Mouse (Mus musculus): ENCODE results near the gene Sys1. TPM values are rescaled to one million over a fixed set of nuclear protein-coding genes. Genes with fewer than 3 reads are reported as not detected.

Sys1 gene
- polyA plus RNA-seq, 1 experiment = 244 TPM

DNA sequence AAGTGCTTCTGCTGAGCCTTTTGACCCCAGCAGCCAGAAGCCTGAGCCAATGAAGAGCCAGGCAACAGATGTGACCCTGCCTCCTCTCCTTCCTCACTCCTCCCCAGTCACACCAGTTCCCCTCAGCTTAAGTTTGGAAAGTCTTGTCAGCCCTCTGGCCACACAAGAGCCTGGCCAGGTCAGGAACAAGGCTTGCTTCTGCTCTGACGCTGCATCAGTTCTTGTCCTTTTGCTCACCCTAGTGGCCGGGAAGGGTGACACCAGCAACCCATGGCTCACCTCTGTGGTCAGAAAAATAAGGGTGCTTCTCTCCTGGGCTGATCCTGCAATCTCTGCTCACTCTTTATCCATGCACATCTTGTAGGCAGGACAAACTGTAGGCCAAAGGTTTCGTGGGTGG is 64.0 kb downstream of the Sys1 start:
- no peak for TF ChIP-seq GATA1 (IDR thresholded peaks at IDR 0.05; ENCODE audit: low read length)

GRCm38 (mm10) chr2:164521841-164522240 is 65.1 kb downstream of the Sys1 start:
- no peak for TF ChIP-seq GATA1 (IDR thresholded peaks at IDR 0.05; ENCODE audit: low read length)

GRCm38 (mm10) chr2:164522280-164522679 is 65.5 kb downstream of the Sys1 start:
- TF ChIP-seq GATA1 (IDR thresholded peaks at IDR 0.05; ENCODE audit: low read length) = no peak

GRCm38 (mm10) chr2:164523301-164523773 is 66.6 kb downstream of the Sys1 start:
- no peak for TF ChIP-seq GATA1 (IDR thresholded peaks at IDR 0.05; ENCODE audit: low read length)

GRCm38 (mm10) chr2:164528557-164528956 is 71.8 kb downstream of the Sys1 start:
- no peak for TF ChIP-seq GATA1 (IDR thresholded peaks at IDR 0.05; ENCODE audit: low read length)

Other genes starting within 250 kb of the Sys1 start
- gene Wfdc15b, start 235.3 kb upstream of the Sys1 start, polyA plus RNA-seq (2012) = not detected in 2 replicates
- gene Svs2, start 218.5 kb upstream of the Sys1 start, polyA plus RNA-seq (2012) = not detected in 2 replicates
- not detected in 2 replicates for gene Svs3b, start 200.3 kb upstream of the Sys1 start, polyA plus RNA-seq (2012)
- gene Svs4, start 178.5 kb upstream of the Sys1 start, polyA plus RNA-seq (2012) = not detected in 2 replicates
- gene Svs3a, start 167.7 kb upstream of the Sys1 start, polyA plus RNA-seq (2012) = not detected in 2 replicates
- gene Svs6, start 140.2 kb upstream of the Sys1 start, polyA plus RNA-seq (2012) = not detected in 2 replicates
- gene Svs5, start 124.2 kb upstream of the Sys1 start, polyA plus RNA-seq (2012) = not detected in 2 replicates
- not detected in 2 replicates for gene Slpi, start 67.9 kb upstream of the Sys1 start, polyA plus RNA-seq (2012)
- gene Rbpjl, start 53.8 kb upstream of the Sys1 start, polyA plus RNA-seq (2012) = not detected in 2 replicates
- not detected in 2 replicates for gene Matn4, start 51.8 kb upstream of the Sys1 start, polyA plus RNA-seq (2012)
- gene Sdc4, start 13.1 kb upstream of the Sys1 start, polyA plus RNA-seq (2012) = not detected in 2 replicates
- 8.1 and 9.4 TPM in 2 replicates for gene Gm20458, start 4.0 kb downstream of the Sys1 start, polyA plus RNA-seq (2012)
- not detected in 2 replicates for gene Trp53tg5, start 16.8 kb downstream of the Sys1 start, polyA plus RNA-seq (2012)
- gene Dbndd2, start 29.1 kb downstream of the Sys1 start, polyA plus RNA-seq (2012) = 25.2 and 30.2 TPM in 2 replicates
- 118 and 139 TPM in 2 replicates for gene Pigt, start 40.6 kb downstream of the Sys1 start, polyA plus RNA-seq (2012)
- gene Wfdc2, start 105.4 kb downstream of the Sys1 start, polyA plus RNA-seq (2012) = not detected in 2 replicates
- gene Spint3, start 116.5 kb downstream of the Sys1 start, polyA plus RNA-seq (2012) = not detected in 2 replicates
- gene Wfdc6a, start 128.5 kb downstream of the Sys1 start, polyA plus RNA-seq (2012) = not detected in 2 replicates
- not detected in 2 replicates for gene Eppin, start 136.6 kb downstream of the Sys1 start, polyA plus RNA-seq (2012)
- gene Wfdc6b, start 156.6 kb downstream of the Sys1 start, polyA plus RNA-seq (2012) = not detected in 2 replicates
- not detected in 2 replicates for gene Wfdc8, start 156.7 kb downstream of the Sys1 start, polyA plus RNA-seq (2012)
- gene Wfdc16, start 181.8 kb downstream of the Sys1 start, polyA plus RNA-seq (2012) = not detected in 2 replicates
- gene Wfdc10, start 199.1 kb downstream of the Sys1 start, polyA plus RNA-seq (2012) = not detected in 2 replicates
- not detected in 2 replicates for gene Wfdc9, start 199.6 kb downstream of the Sys1 start, polyA plus RNA-seq (2012)
- not detected in 2 replicates for gene Wfdc11, start 217.1 kb downstream of the Sys1 start, polyA plus RNA-seq (2012)
- not detected in 2 replicates for gene Wfdc13, start 228.1 kb downstream of the Sys1 start, polyA plus RNA-seq (2012)
- not detected in 2 replicates for gene Spint4, start 241.5 kb downstream of the Sys1 start, polyA plus RNA-seq (2012)

All from G1E-ER4 (cell line).